Mouse (Mus musculus): Measurements from ENCODE around the gene Wscd2.

The Wscd2 gene

GRCm38 (mm10) chr5:113618716-113619115, 128.6 kb downstream of the Wscd2 start:
- DNase-seq (ENCODE audit: low read depth, low spot score), result no peak

DNA sequence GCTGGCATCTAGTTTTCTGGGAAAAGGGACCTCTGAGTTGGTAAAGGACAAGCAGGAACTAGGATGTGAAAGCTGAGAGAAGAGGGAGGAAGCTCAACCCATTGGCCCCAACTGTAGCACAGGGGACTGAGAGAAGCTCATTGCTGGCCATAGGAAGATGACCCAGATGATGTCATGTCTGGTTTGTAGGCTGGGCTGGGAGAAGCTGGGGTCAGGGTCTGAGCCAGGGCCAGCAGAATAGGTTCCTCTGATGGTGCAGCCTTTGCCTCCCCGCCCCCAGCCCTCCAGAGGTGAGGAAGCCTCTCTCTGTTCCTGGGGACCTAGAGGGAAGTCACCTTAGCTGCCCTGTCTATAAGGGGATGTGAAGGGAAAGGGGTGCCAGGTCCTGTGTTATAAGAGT, 129.0 kb downstream of the Wscd2 start:
- no peak for DNase-seq (ENCODE audit: low read depth, low spot score)

DNA sequence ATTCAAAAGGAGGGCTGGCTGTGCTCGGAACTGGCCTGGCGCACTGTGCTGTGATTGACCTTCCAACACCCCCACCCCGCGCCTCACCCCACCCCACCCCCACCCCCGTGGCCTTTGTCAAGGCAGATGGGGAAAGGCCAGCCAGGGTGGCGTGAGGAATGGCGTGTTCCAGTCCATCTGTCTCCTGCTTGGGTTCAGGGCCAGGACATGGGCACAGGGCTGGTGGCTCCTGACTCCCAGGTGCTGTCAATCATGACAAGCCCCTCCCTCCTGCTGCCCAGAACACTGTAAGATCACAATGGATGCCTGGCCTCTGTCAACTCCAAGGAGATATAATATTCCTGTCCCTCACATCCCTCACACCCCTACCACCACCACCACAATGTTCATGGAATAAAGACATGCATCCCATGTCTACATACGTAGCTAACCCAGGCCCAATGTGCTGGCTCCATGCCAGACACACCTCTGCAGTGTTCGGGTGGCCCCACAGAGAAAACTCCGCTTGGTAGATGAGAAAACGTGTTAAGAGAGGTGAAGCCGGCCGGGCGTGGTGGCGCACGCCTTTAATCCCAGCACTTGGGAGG, 130.1 kb downstream of the Wscd2 start:
- DNase-seq (ENCODE audit: low read depth, low spot score), result no peak

GRCm38 (mm10) chr5:113620999-113621398, 130.9 kb downstream of the Wscd2 start:
- no peak for DNase-seq (ENCODE audit: low read depth, low spot score)

DNA sequence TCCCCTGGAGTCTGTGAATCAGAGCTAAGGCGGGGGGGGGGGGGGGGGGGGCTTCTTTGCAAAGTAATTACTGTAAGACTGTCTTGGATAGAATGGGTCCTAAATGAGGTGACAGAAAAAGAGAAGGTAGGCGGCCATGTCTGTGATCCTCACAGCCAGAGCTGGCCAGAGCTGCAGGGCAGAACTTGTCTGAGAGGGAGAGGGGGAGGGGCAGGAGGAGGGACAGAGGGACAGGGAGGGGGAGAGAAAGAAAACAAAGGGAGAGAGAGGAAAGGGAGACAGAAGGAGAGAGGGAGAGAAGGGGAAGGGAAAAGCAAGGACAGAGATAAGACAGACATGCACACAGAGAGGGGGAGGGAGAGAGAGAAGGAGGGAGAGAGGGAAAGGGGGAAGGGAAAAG, 132.9 kb downstream of the Wscd2 start:
- no peak for DNase-seq (ENCODE audit: low read depth, low spot score)

- DNase-seq (ENCODE audit: low read depth, low spot score), result no peak
Observed at GRCm38 (mm10) chr5:113625068-113625467, 134.9 kb downstream of the Wscd2 start.

DNA sequence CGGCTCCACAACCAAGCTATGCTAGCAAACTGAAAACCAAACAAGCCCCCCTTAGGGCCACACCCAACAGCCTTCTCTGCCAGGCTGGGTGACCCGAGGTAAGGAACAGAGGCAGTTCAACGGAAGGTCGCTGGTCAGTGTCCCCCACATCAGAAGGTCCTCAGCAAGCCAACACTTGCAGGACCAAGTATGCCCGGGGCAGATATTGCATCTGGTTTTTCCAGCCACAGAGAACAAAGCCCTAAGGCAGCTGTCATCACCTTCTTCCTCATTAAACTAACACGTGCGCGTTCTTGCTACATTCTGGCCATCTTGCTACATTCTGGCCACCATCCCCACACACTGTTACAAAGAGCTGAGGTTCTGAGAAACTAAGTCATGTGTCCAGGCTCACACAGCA, 136.2 kb downstream of the Wscd2 start:
- DNase-seq (ENCODE audit: low read depth, low spot score), result no peak

- no peak for DNase-seq (ENCODE audit: low read depth, low spot score)
Observed at GRCm38 (mm10) chr5:113626991-113627390, 136.9 kb downstream of the Wscd2 start.

GRCm38 (mm10) chr5:113627820-113628437, 137.8 kb downstream of the Wscd2 start:
- DNase-seq (ENCODE audit: low read depth, low spot score), result no peak

GRCm38 (mm10) chr5:113629248-113629647, 139.1 kb downstream of the Wscd2 start:
- no peak for DNase-seq (ENCODE audit: low read depth, low spot score)

DNA sequence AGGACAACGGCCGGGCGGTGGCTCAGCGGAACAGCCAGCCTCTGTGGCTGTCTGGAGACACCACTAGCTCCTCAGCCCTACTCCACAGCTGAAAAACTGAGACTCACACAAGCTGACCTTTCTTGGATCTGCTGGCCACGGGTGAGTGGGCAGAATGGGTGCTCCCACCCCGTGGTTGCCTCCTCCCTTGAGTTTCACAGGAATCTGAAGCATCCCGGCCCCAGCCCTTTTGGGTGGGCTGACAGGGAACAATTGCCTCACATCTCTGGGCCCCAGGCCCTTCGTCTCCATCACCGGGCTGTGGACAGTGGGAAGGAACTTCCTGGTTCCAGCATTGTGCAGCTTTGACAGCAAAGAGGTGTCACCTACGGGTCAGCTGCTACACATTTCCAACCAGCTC, 140.0 kb downstream of the Wscd2 start:
- DNase-seq (ENCODE audit: low read depth, low spot score), result no peak

- no peak for DNase-seq (ENCODE audit: low read depth, low spot score)
Observed at GRCm38 (mm10) chr5:113633037-113633714, 143.0 kb downstream of the Wscd2 start.

- DNase-seq (ENCODE audit: low read depth, low spot score), result peak; percentile 77
Observed at GRCm38 (mm10) chr5:113634024-113634651, 144.0 kb downstream of the Wscd2 start.

- DNase-seq (ENCODE audit: low read depth, low spot score), result no peak
Observed at GRCm38 (mm10) chr5:113634887-113635610, 144.9 kb downstream of the Wscd2 start.

GRCm38 (mm10) chr5:113635861-113636565, 145.9 kb downstream of the Wscd2 start:
- no peak for DNase-seq (ENCODE audit: low read depth, low spot score)

DNA sequence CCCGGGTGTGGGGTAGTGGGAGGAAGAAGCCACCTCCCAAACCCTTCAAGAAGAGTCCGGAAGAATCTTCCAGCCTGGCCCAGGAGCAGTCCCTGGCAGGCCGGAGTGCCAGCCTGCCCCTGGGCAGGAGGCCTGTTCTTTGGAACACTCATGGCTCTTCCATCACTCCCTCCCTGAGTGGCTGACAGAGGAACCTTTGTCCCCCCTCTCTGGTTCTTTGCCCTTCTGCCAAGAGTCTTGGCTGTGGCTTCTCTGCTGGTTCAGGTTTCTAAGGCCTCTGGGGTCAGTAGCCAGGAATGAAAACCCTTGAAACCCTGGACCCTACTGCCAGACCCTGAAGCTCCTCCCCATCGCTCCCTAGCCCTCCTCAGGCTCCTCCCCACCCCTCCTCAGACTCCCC, 147.5 kb downstream of the Wscd2 start:
- DNase-seq (ENCODE audit: low read depth, low spot score), result no peak

- no peak for DNase-seq (ENCODE audit: low read depth, low spot score)
Observed at GRCm38 (mm10) chr5:113638055-113638454, 147.9 kb downstream of the Wscd2 start.

GRCm38 (mm10) chr5:113639126-113639525, 149.0 kb downstream of the Wscd2 start:
- DNase-seq (ENCODE audit: low read depth, low spot score), result no peak
